Mouse (Mus musculus): Measurements from ENCODE around the gene Adora3.

- TF ChIP-seq CTCF (IDR thresholded peaks at IDR 0.05; ENCODE audit: borderline replicate concordance, insufficient read depth, low read depth, low read length): no peak
- no peak for TF ChIP-seq POLR2A (IDR thresholded peaks at IDR 0.05; ENCODE audit: borderline replicate concordance, insufficient read depth, low read length)
Observed at GRCm38 (mm10) chr3:105872579-105872978, 1.9 kb downstream of the Adora3 start.
